Mouse (Mus musculus) intestine, embryonic 14.5 days (tissue): Measurements from ENCODE around the gene Lamb1. TPM values are rescaled to one million over a fixed set of nuclear protein-coding genes. Genes with fewer than 3 reads are reported as not detected.

ENCODE experiments used
- ATAC-seq: fragments of 200-750 bp; cut with Nextera tagmentation; replicated peaks from 2 replicates; pipeline ENCODE4 v1.8.0; 2017; ENCODE audit warnings: low read depth, moderate number of reproducible peaks, moderate TSS enrichment, moderate library complexity; ENCODE audit not compliant: low FRiP score, low TSS enrichment
- DNase-seq: peaks from one replicate; pipeline ENCODE4 v3.0.0-alpha.2; 2018; ENCODE audit warnings: low spot score
- H3K27ac ChIP-seq: fragments of 300-500 bp; sonication (generic); 2 replicates; pipeline ENCODE4 v1.5.1; 2014; ENCODE audit warnings: low read depth, mild to moderate bottlenecking, control low read depth
- H3K27me3 ChIP-seq: fragments of 300-500 bp; sonication (generic); replicated peaks from 2 replicates; pipeline ENCODE4 v1.6.1; 2014; ENCODE audit warnings: low read length, control low read depth; ENCODE audit not compliant: control insufficient read depth, insufficient read depth
- H3K36me3 ChIP-seq: fragments of 300-500 bp; sonication (generic); 2 replicates; pipeline ENCODE4 v1.6.1; 2014; ENCODE audit warnings: low read length, control low read depth; ENCODE audit not compliant: control insufficient read depth, insufficient read depth
- H3K4me1 ChIP-seq: fragments of 300-500 bp; sonication (generic); replicated peaks from 2 replicates; pipeline ENCODE4 v1.6.1; 2014; ENCODE audit warnings: low read length, control low read depth, mixed read lengths; ENCODE audit not compliant: control insufficient read depth, insufficient read depth
- H3K4me2 ChIP-seq: fragments of 300-500 bp; sonication (generic); 2 replicates; pipeline ENCODE4 v1.6.1; 2014; ENCODE audit warnings: low read length
- H3K4me3 ChIP-seq: fragments of 300-500 bp; sonication (generic); 2 replicates; pipeline ENCODE4 v1.5.1; 2014; ENCODE audit warnings: low read depth, low read length, control low read depth, mixed read lengths
- H3K9ac ChIP-seq: fragments of 300-500 bp; sonication (generic); 2 replicates; pipeline ENCODE4 v1.6.1; 2014; ENCODE audit warnings: mild to moderate bottlenecking, low read length
- H3K9me3 ChIP-seq: fragments of 300-500 bp; sonication (generic); 2 replicates; pipeline ENCODE4 v1.6.1; 2016; ENCODE audit warnings: low read length, control low read depth; ENCODE audit not compliant: control insufficient read depth
- WGBS: fragments of 180-500 bp; shearing (Covaris S2); extraction: QIAGEN DNeasy Blood & Tissue Kit; methylation state at CpG from one replicate; pipeline ENCODE4 v1.1.7; 2014; 5-methylcytosine and 5-hydroxymethylcytosine counted together
- polyA plus RNA-seq: library from polyadenylated mRNA; unstranded; fragments of >200 nt; fragmentation: Nextera tagmentation; extraction: Ambion mirVana; gene quantifications from 2 replicates; pipeline ENCODE4 v1.2.1, GENCODE M21; 2014

Lamb1 gene
- polyA plus RNA-seq, 1 experiment from 2014 or later, result 96.3 TPM

DNA sequence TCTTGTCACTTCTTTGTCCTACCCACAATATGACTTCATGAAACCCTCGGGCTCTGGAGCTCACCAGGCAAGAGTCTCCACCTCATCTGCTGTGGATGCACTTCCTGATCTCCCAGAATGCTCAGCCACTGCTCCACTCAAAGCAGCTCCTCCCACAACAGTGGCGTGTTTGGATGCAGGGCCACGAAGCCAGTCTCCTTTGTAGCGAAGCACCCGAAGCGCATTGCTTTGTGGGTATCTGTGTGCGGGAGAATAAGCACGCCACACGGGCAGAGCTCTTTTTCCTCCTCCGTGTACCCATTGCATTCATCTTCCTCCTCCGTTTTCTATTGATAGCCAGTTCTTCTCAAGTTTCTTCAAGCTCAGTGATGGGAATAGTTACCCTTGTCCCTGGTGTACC, 112.2 kb downstream of the Lamb1 start:
- ATAC-seq (no peak), DNase-seq (no peak)
- Histone ChIP-seq H3K9ac (no peak overlapping the region), H3K4me2 (no peak overlapping the region), H3K4me1 (peaks cover 6% of the 10 kb centered on the region), H3K36me3 (no peaks in the 10 kb centered on the region), H3K27ac (no peak overlapping the region), H3K9me3 (no peaks in the 10 kb centered on the region), H3K27me3 (no peaks in the 10 kb centered on the region), H3K4me3 (no peak overlapping the region)
- 74% methylated on average over 11 of the region's 11 CpGs for WGBS

Other genes with a start within 250 kb of the Lamb1 start
- 4.9 and 5.1 TPM in 2 replicates for gene Fam110c, start 191.4 kb upstream of the Lamb1 start, polyA plus RNA-seq
- not detected in 2 replicates for gene Gm6993, start 24.5 kb upstream of the Lamb1 start, polyA plus RNA-seq
- gene Dld, start 86.2 kb downstream of the Lamb1 start, polyA plus RNA-seq, result 128 and 134 TPM in 2 replicates
- 0.58 and 0.99 TPM in 2 replicates for gene Slc26a3, start 125.6 kb downstream of the Lamb1 start, polyA plus RNA-seq
- 17.4 and 19.1 TPM in 2 replicates for gene Cbll1, start 234.4 kb downstream of the Lamb1 start, polyA plus RNA-seq